In genomic region chr12:76459032-76459431, GRCm38 (mm10) we compare ENCODE assay signal across 14 mouse cellular contexts. TPM values are rescaled to one million over a fixed set of nuclear protein-coding genes. Genes with fewer than 3 reads are reported as not detected.
DNase-seq lines count a peak whose midpoint lies in the region; ATAC-seq and TF ChIP-seq lines count a peak whose summit lies in the region.
"Had no signal": no experiment of that assay in that cellular context is flagged by ENCODE, and none has a peak within 500 bp of the region (broad histone marks: within the 10 kb centered on the region; RNA-seq: fewer than 3 reads in every experiment).

No protein-coding gene starts in this region.

- in situ Hi-C loops in ES-E14 (cut with MboI; ENCODE audit: low sequenced_read_pairs in 2 of 2, unreplicated experiment in 2 of 2) = no loop called here

- H3K27ac ChIP-seq in kidney, embryonic 14.5 days (ENCODE audit: low read depth, low read length) = no peak overlapping the region
- peak overlapping the region; percentile 32; the same call in 1 of the 2 replicates for H3K27ac ChIP-seq in ES-E14 (ENCODE audit: insufficient read depth, low read depth, low read length, poor library complexity, severe bottlenecking)
- H3K27ac ChIP-seq in intestine, embryonic 16.5 days (ENCODE audit: low read length) = no peak overlapping the region
- H3K27ac ChIP-seq in forebrain, embryonic 14.5 days (ENCODE audit: low read depth, low read length) = no peak overlapping the region
- H3K27ac ChIP-seq: limb, embryonic 15.5 days had no signal

- peaks cover 8% of the 10 kb centered on the region; the same call in 1 of the 2 replicates for H3K4me1 ChIP-seq in kidney, embryonic 14.5 days (ENCODE audit: control insufficient read depth, insufficient read depth, low read length)
- H3K4me1 ChIP-seq in ES-E14 (ENCODE audit: control insufficient read depth in 2 of 2, insufficient read depth in 2 of 2, low read length in 2 of 2, poor library complexity in 1 of 2) = peaks cover 3 to 11% of the 10 kb centered on the region in 2 experiments; a peak in 2 of 4 replicates
- 0 out of 2 replicates have a peak, but pooled peaks cover 2% of the 10 kb centered on the region for H3K4me1 ChIP-seq in intestine, embryonic 16.5 days (ENCODE audit: control insufficient read depth, insufficient read depth, low read length)
- no peaks in the 10 kb centered on the region for H3K4me1 ChIP-seq in forebrain, embryonic 14.5 days (ENCODE audit: control insufficient read depth, insufficient read depth, low read length)

- no peak overlapping the region for H3K4me2 ChIP-seq in kidney, embryonic 14.5 days (replicated peaks; ENCODE audit: low read depth, low read length)
- H3K4me2 ChIP-seq in intestine, embryonic 16.5 days (ENCODE audit: low read depth, low read length) = no peak overlapping the region
- H3K4me2 ChIP-seq in forebrain, embryonic 14.5 days (ENCODE audit: low read length) = no peak overlapping the region
- H3K4me2 ChIP-seq: limb, embryonic 15.5 days had no signal

- WGBS in kidney, embryonic 14.5 days = 46% methylated on average over 4 of the region's 4 CpGs
- 50% methylated on average over 4 of the region's 4 CpGs for WGBS in intestine, embryonic 16.5 days
- WGBS in forebrain, embryonic 14.5 days = 51% methylated on average over 4 of the region's 4 CpGs

- H3K27me3 ChIP-seq in kidney, embryonic 14.5 days (ENCODE audit: control insufficient read depth, insufficient read depth, low read length) = no peaks in the 10 kb centered on the region
- H3K27me3 ChIP-seq in intestine, embryonic 16.5 days (replicated peaks; ENCODE audit: control insufficient read depth, insufficient read depth, low read length) = no peaks in the 10 kb centered on the region
- no peaks in the 10 kb centered on the region for H3K27me3 ChIP-seq in forebrain, embryonic 14.5 days (replicated peaks; ENCODE audit: control insufficient read depth, insufficient read depth, low read length)
- H3K27me3 ChIP-seq: limb, embryonic 15.5 days had no signal

- H3K9ac ChIP-seq in kidney, embryonic 14.5 days (ENCODE audit: low read depth, low read length) = no peak overlapping the region
- H3K9ac ChIP-seq in ES-E14 (ENCODE audit: insufficient read depth, low read depth, low read length, poor library complexity, severe bottlenecking) = no peak overlapping the region
- no peak overlapping the region for H3K9ac ChIP-seq in intestine, embryonic 16.5 days (ENCODE audit: low read depth, low read length)
- no peak overlapping the region for H3K9ac ChIP-seq in forebrain, embryonic 14.5 days (ENCODE audit: low read length)
- H3K9ac ChIP-seq: limb, embryonic 15.5 days had no signal

- peak; percentile 44; the same call in 1 of the 2 replicates for ATAC-seq in kidney, embryonic 14.5 days (ENCODE audit: low FRiP score, low TSS enrichment)
- peak; percentile 79 for ATAC-seq in intestine, embryonic 16.5 days
- ATAC-seq in forebrain, embryonic 14.5 days = no peak
- ATAC-seq in erythroid progenitor cell, adult 5-6 weeks (replicated peaks; ENCODE audit: low FRiP score, poor library complexity, severe bottlenecking) = no peak
- no peak for ATAC-seq in megakaryocyte progenitor cell, adult 5-6 weeks (replicated peaks; ENCODE audit: poor library complexity)

- no peaks in the 10 kb centered on the region for H3K9me3 ChIP-seq in kidney, embryonic 14.5 days (ENCODE audit: control insufficient read depth, low read length)
- no peaks in the 10 kb centered on the region for H3K9me3 ChIP-seq in ES-E14 (ENCODE audit: control insufficient read depth, insufficient read depth, low read depth, low read length)
- no peaks in the 10 kb centered on the region for H3K9me3 ChIP-seq in intestine, embryonic 16.5 days (ENCODE audit: control insufficient read depth, low read length)
- no peaks in the 10 kb centered on the region for H3K9me3 ChIP-seq in forebrain, embryonic 14.5 days (replicated peaks; ENCODE audit: control insufficient read depth, low read length)
- H3K9me3 ChIP-seq: limb, embryonic 15.5 days had no signal

- H3K36me3 ChIP-seq in kidney, embryonic 14.5 days (ENCODE audit: control insufficient read depth, insufficient read depth, low read length) = no peaks in the 10 kb centered on the region
- peaks cover 2% of the 10 kb centered on the region; the same call in 1 of the 2 replicates for H3K36me3 ChIP-seq in ES-E14 (ENCODE audit: control insufficient read depth, insufficient read depth, low read length, poor library complexity, severe bottlenecking)
- H3K36me3 ChIP-seq in intestine, embryonic 16.5 days (ENCODE audit: control insufficient read depth, insufficient read depth, low read length) = no peaks in the 10 kb centered on the region
- no peaks in the 10 kb centered on the region for H3K36me3 ChIP-seq in forebrain, embryonic 14.5 days (ENCODE audit: control insufficient read depth, insufficient read depth, low read length)
- H3K36me3 ChIP-seq: limb, embryonic 15.5 days had no signal

- DNase-seq in kidney, adult 8-10 months = no peak
- peak; percentile 95 for DNase-seq in 3T3-L1 (ENCODE audit: low read depth, low spot score)
- DNase-seq in ES-E14 (ENCODE audit: low read depth, low spot score) = no peak
- DNase-seq in forebrain, embryonic 14.5 days (ENCODE audit: low spot score) = no peak
- DNase-seq: cerebellum, adult 9-10 months; right cerebral cortex, postnatal 25 days; thymus, adult 18-20 months had no signal

- H3K4me3 ChIP-seq in kidney, embryonic 14.5 days (ENCODE audit: low read length) = no peak overlapping the region
- H3K4me3 ChIP-seq in ES-E14 (ENCODE audit: insufficient read depth in 1 of 2, low read depth in 1 of 2, low read length in 2 of 2, poor library complexity in 1 of 2, severe bottlenecking in 1 of 2) = no peak overlapping the region
- no peak overlapping the region for H3K4me3 ChIP-seq in intestine, embryonic 16.5 days (ENCODE audit: low read length)
- H3K4me3 ChIP-seq in forebrain, embryonic 14.5 days (ENCODE audit: low read depth, low read length) = no peak overlapping the region
- H3K4me3 ChIP-seq: limb, embryonic 15.5 days had no signal

TF ChIP-seq in ES-E14, 5 proteins besides CTCF, POLR2A, EP300 and RAD21:
- TF ChIP-seq ZC3H11A (IDR thresholded peaks at IDR 0.05; ENCODE audit: borderline replicate concordance, low read depth, low read length) = no peak
- no peak for TF ChIP-seq CHD2 (IDR thresholded peaks at IDR 0.05; ENCODE audit: low read depth, low read length)
- no peak for TF ChIP-seq HCFC1 (IDR thresholded peaks at IDR 0.05; ENCODE audit: borderline replicate concordance, insufficient read depth, low read length)
- no peak for TF ChIP-seq ZNF384 (IDR thresholded peaks at IDR 0.05; ENCODE audit: low read depth, low read length)
- no peak for TF ChIP-seq MAFK (IDR thresholded peaks at IDR 0.05; ENCODE audit: insufficient read depth, low read depth, low read length)

RNA-seq across cellular contexts. Expression of gene Ppp1r36, which starts 41.7 kb away (rescaled TPM):
- 3.4 and 3.9 TPM in 2 replicates for polyA plus RNA-seq in kidney, embryonic 14.5 days (2014; fragmentation: Nextera tagmentation; extraction: Ambion mirVana)
- total RNA-seq in ES-E14 (2012; rRNA removed) = 0.54 and 0.69 TPM in 2 replicates
- 0.99 and 1.5 TPM in 2 replicates for polyA plus RNA-seq in intestine, embryonic 16.5 days (2015; fragmentation: Nextera tagmentation; extraction: Ambion mirVana)
- polyA plus RNA-seq in forebrain, embryonic 14.5 days (2014; fragmentation: Nextera tagmentation; extraction: Ambion mirVana) = 0.77 and 1.2 TPM in 2 replicates
- not detected in 2 replicates for total RNA-seq in erythroid progenitor cell, adult 5-6 weeks (2015; ENCODE audit: low replicate concordance)
- total RNA-seq in erythroid progenitor cell, adult 5-6 weeks (2017; ENCODE audit: low replicate concordance) = not detected in 2 replicates
- 0.39 and 0.72 TPM in 2 replicates for total RNA-seq in megakaryocyte progenitor cell, adult 5-6 weeks (2015)
- total RNA-seq in megakaryocyte progenitor cell, adult 5-6 weeks (2017) = 0.24 TPM in 1 of 2 replicates, not detected in the other
- total RNA-seq: megakaryocyte-erythroid progenitor cell, adult 5-6 weeks had no signal
- polyA plus RNA-seq: large intestine, adult 2 months had no signal

RNA-seq across cellular contexts. Expression of gene Hspa2, which starts 55.1 kb away (rescaled TPM):
- polyA plus RNA-seq in kidney, embryonic 14.5 days (2014; fragmentation: Nextera tagmentation; extraction: Ambion mirVana) = 5.4 and 7.7 TPM in 2 replicates
- total RNA-seq in ES-E14 (2012; rRNA removed) = 8.1 and 9.2 TPM in 2 replicates
- polyA plus RNA-seq in intestine, embryonic 16.5 days (2015; fragmentation: Nextera tagmentation; extraction: Ambion mirVana) = 11.6 and 12.5 TPM in 2 replicates
- polyA plus RNA-seq in forebrain, embryonic 14.5 days (2014; fragmentation: Nextera tagmentation; extraction: Ambion mirVana) = 4.5 and 5.5 TPM in 2 replicates
- total RNA-seq in erythroid progenitor cell, adult 5-6 weeks (2015; ENCODE audit: low replicate concordance) = 1.7 TPM in 1 of 2 replicates, not detected in the other
- 3.2 and 3.3 TPM in 2 replicates for total RNA-seq in erythroid progenitor cell, adult 5-6 weeks (2017; ENCODE audit: low replicate concordance)
- 6.9 and 8.3 TPM in 2 replicates for total RNA-seq in megakaryocyte progenitor cell, adult 5-6 weeks (2015)
- 18.2 and 19.9 TPM in 2 replicates for total RNA-seq in megakaryocyte progenitor cell, adult 5-6 weeks (2017)

Comparison
In these comparisons a context has a peak if more than half of its experiments do, and no peak if none do; other contexts are left out.
1. ATAC-seq: peak in kidney, embryonic 14.5 days (single experiment) and intestine, embryonic 16.5 days (single experiment); none in forebrain, embryonic 14.5 days (single experiment), erythroid progenitor cell, adult 5-6 weeks (single experiment) and megakaryocyte progenitor cell, adult 5-6 weeks (single experiment).